Mouse (Mus musculus): Measurements from ENCODE around the gene Hspa12b. TPM values are rescaled to one million over a fixed set of nuclear protein-coding genes. Genes with fewer than 3 reads are reported as not detected.
A peak's percentile ranks its signal among the peaks of the same experiment; 100 is the strongest.

The Hspa12b gene
- total RNA-seq, 2 experiments from 2014 or later = 6.5 to 8.6 TPM

- no peak for DNase-seq (ENCODE audit: extremely low spot score in 1 of 2, low spot score in 1 of 2)
These were observed 1.1 kb downstream of the Hspa12b start for GRCm38 (mm10) chr2:131128211-131128610.

GRCm38 (mm10) chr2:131128636-131129157 lies 1.6 kb downstream of the Hspa12b start:
- no peak for DNase-seq (ENCODE audit: extremely low spot score in 1 of 2, low spot score in 1 of 2)

GRCm38 (mm10) chr2:131129836-131130235 lies 2.8 kb downstream of the Hspa12b start:
- no peak for DNase-seq (ENCODE audit: extremely low spot score in 1 of 2, low spot score in 1 of 2)

- DNase-seq (ENCODE audit: extremely low spot score in 1 of 2, low spot score in 1 of 2) = no peak
These were observed 3.8 kb downstream of the Hspa12b start for GRCm38 (mm10) chr2:131130849-131131248.

- no peak for DNase-seq (ENCODE audit: extremely low spot score in 1 of 2, low spot score in 1 of 2)
These were observed 5.2 kb downstream of the Hspa12b start for GRCm38 (mm10) chr2:131132111-131132888.

- DNase-seq (ENCODE audit: extremely low spot score in 1 of 2, low spot score in 1 of 2) = no peak
These were observed 6.0 kb downstream of the Hspa12b start, which contains the start of gene Gm11037 for GRCm38 (mm10) chr2:131132930-131133547. Gm11037 (plus strand) TSS chr2:131133497.

- no peak for DNase-seq (ENCODE audit: extremely low spot score in 1 of 2, low spot score in 1 of 2)
These were observed 7.3 kb downstream of the Hspa12b start for GRCm38 (mm10) chr2:131134381-131134780.

GRCm38 (mm10) chr2:131134826-131135400 lies 7.8 kb downstream of the Hspa12b start:
- no peak for DNase-seq (ENCODE audit: extremely low spot score in 1 of 2, low spot score in 1 of 2)

- no peak for DNase-seq (ENCODE audit: extremely low spot score in 1 of 2, low spot score in 1 of 2)
These were observed 8.6 kb downstream of the Hspa12b start for GRCm38 (mm10) chr2:131135521-131136139.

GRCm38 (mm10) chr2:131138296-131138695 lies 11.2 kb downstream of the Hspa12b start:
- peak in 1 of 2 experiments; percentile 2 for DNase-seq (ENCODE audit: extremely low spot score in 1 of 2, low spot score in 1 of 2)

- peak in 1 of 2 experiments; percentile 0 for DNase-seq (ENCODE audit: extremely low spot score in 1 of 2, low spot score in 1 of 2)
These were observed 11.7 kb downstream of the Hspa12b start for GRCm38 (mm10) chr2:131138760-131139159.

GRCm38 (mm10) chr2:131139287-131139686 lies 12.2 kb downstream of the Hspa12b start:
- DNase-seq (ENCODE audit: extremely low spot score in 1 of 2, low spot score in 1 of 2) = no peak

GRCm38 (mm10) chr2:131139886-131140532 lies 12.9 kb downstream of the Hspa12b start:
- no peak for DNase-seq (ENCODE audit: extremely low spot score in 1 of 2, low spot score in 1 of 2)

- DNase-seq (ENCODE audit: extremely low spot score in 1 of 2, low spot score in 1 of 2) = no peak
These were observed 13.4 kb downstream of the Hspa12b start for GRCm38 (mm10) chr2:131140533-131140905.

GRCm38 (mm10) chr2:131141336-131141986 lies 14.4 kb downstream of the Hspa12b start:
- no peak for DNase-seq (ENCODE audit: extremely low spot score in 1 of 2, low spot score in 1 of 2)

GRCm38 (mm10) chr2:131142592-131142991 lies 15.5 kb downstream of the Hspa12b start:
- peak; percentile 36 to 59 for DNase-seq (ENCODE audit: extremely low spot score in 1 of 2, low spot score in 1 of 2)

- DNase-seq (ENCODE audit: extremely low spot score in 1 of 2, low spot score in 1 of 2) = no peak
These were observed 16.1 kb downstream of the Hspa12b start for GRCm38 (mm10) chr2:131143007-131143780.

- no peak for DNase-seq (ENCODE audit: extremely low spot score in 1 of 2, low spot score in 1 of 2)
These were observed 18.0 kb downstream of the Hspa12b start for GRCm38 (mm10) chr2:131145121-131145520.

- no peak for DNase-seq (ENCODE audit: extremely low spot score in 1 of 2, low spot score in 1 of 2)
These were observed 18.5 kb downstream of the Hspa12b start for GRCm38 (mm10) chr2:131145536-131145935.
